Mouse (Mus musculus): ENCODE measurements at regions not wholly inside any gene's neighbourhood (a gene's known extent, or its start where the extent isn't known, plus 50 kb on each side); places are given as distances from the start of the nearest gene placed in this dataset.

- in situ Hi-C loops (cut with MboI; ENCODE audit: low pct_unique_long_range_greater_than_20kb in 1 of 2, low sequenced_read_pairs in 2 of 2, unreplicated experiment in 1 of 2) = loop anchor here in 1 of 2 experiments (25.0 kb wide), 1 partner anchor 490 kb away; no protein-coding TSS in a partner anchor
Observed at GRCm38 (mm10) chr15:11597021-11597420, 197.6 kb upstream of the Tars start.

DNA sequence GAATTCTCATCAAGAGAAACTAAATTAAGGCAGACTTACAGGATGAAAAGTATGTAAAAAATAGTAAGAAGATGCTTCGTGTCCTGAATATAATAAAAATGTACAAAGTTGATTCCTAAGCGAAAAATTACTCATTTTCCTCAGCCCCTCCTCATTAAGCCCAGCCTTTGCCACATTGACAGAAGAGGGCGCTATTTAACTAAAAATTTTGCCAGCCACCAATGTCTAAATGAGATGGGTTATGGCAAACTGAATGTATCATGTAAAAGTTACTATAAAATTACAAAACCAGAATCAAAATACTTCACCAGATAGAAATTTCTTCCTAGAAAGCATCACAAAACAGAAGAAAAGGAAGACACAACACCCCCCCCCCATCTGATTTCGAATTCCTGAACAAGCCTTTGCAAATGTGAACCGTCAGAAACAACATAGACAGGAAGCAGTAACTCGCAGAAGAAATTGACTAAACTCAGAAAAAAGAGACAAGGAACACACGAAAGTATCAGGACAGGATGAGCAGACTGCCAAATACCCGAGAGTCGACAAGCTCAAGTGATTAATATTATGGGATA is 191.2 kb upstream of the Tars start:
- in situ Hi-C loops (cut with MboI; ENCODE audit: low pct_unique_long_range_greater_than_20kb in 1 of 2, low sequenced_read_pairs in 2 of 2, unreplicated experiment in 1 of 2) = loop anchor here in 1 of 2 experiments (25.0 kb wide), 1 partner anchor 497 kb away; no protein-coding TSS in a partner anchor

GRCm38 (mm10) chr15:11589795-11590194 is 190.3 kb upstream of the Tars start:
- in situ Hi-C loops (cut with MboI; ENCODE audit: low pct_unique_long_range_greater_than_20kb in 1 of 2, low sequenced_read_pairs in 2 of 2, unreplicated experiment in 1 of 2) = loop anchor here (5.0 to 25.0 kb wide), 3 partner anchors 315 to 498 kb away; partner anchors contain the start of gene Npr3 (in 1 of the 2)

- in situ Hi-C loops (cut with MboI; ENCODE audit: low pct_unique_long_range_greater_than_20kb in 1 of 2, low sequenced_read_pairs in 2 of 2, unreplicated experiment in 1 of 2) = loop anchor here (5.0 to 25.0 kb wide), 3 partner anchors 318 to 501 kb away; partner anchors contain the start of gene Npr3 (in 1 of the 2)
Observed at GRCm38 (mm10) chr15:11586384-11586783, 186.9 kb upstream of the Tars start.

- in situ Hi-C loops (cut with MboI; ENCODE audit: low pct_unique_long_range_greater_than_20kb in 1 of 2, low sequenced_read_pairs in 2 of 2, unreplicated experiment in 1 of 2) = loop anchor here in 1 of 2 experiments (10.0 to 25.0 kb wide), 2 partner anchors 321 to 503 kb away; partner anchors contain the start of gene Npr3
Observed at GRCm38 (mm10) chr15:11584155-11584554, 184.7 kb upstream of the Tars start.

- in situ Hi-C loops (cut with MboI; ENCODE audit: low pct_unique_long_range_greater_than_20kb in 1 of 2, low sequenced_read_pairs in 2 of 2, unreplicated experiment in 1 of 2) = loop anchor here in 1 of 2 experiments (25.0 kb wide), 1 partner anchor 509 kb away; no protein-coding TSS in a partner anchor
Observed at GRCm38 (mm10) chr15:11578331-11578730, 178.9 kb upstream of the Tars start.

DNA sequence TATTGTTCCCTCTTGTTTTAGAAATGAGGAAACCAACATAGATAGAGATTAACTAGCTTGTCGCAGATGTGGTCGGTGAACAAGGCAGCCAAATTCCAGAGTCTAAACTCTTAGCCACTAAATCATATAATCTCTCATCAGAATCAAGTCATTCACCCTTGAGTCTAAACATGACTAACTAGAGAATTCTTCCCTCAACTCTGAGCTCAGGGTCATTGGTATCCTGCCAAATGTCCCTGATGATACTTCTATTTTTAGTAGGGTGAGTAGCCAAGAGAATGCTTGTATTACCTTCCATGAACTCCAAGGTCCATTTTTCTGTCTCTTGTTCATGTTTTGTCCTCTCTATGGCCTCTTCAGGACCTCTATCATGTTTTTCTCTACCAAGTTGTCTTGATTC is 174.9 kb upstream of the Tars start:
- in situ Hi-C loops (cut with MboI; ENCODE audit: low pct_unique_long_range_greater_than_20kb in 1 of 2, low sequenced_read_pairs in 2 of 2, unreplicated experiment in 1 of 2) = no loop called here

DNA sequence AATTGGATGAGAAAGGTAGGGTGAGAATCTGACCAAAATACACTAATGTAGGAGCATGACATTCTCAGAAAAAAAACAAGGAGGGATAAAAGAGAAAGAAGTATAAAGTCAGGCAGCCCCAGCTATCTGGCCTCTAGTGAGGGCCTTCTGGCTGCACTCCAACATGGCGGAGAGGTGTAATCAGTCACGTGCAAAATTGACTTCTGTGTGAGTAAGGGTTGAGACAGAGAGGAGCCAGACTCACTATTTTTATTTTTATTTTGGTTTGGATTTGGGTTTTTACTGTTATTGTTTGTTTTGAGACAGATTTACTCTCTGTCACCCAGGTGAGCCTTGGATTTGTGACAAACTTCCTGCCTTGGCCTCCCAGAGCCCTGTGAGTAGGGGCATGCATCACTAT is 174.0 kb upstream of the Tars start:
- in situ Hi-C loops (cut with MboI; ENCODE audit: low pct_unique_long_range_greater_than_20kb in 1 of 2, low sequenced_read_pairs in 2 of 2, unreplicated experiment in 1 of 2) = no loop called here

DNA sequence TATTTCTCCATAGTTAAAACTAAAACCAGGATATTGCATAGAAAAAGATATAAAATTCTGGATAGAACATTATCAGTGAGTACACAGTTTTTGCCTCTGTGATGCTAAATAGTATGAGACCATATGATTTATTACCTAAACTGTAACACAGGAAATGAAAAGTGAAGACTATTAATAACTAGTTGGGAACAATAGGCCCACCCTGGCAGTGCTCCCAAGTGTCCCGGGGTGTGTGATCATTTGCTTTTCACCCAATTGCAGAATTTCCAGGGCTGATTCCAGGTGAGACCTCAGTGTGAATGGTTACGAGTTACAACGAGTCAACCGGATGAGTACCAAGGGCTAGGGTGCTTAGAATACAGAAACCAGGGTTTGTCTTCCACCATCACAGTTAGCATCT is 172.6 kb upstream of the Tars start:
- in situ Hi-C loops (cut with MboI; ENCODE audit: low pct_unique_long_range_greater_than_20kb in 1 of 2, low sequenced_read_pairs in 2 of 2, unreplicated experiment in 1 of 2) = no loop called here

GRCm38 (mm10) chr15:11565503-11566031 is 166.1 kb upstream of the Tars start:
- in situ Hi-C loops (cut with MboI; ENCODE audit: low pct_unique_long_range_greater_than_20kb in 1 of 2, low sequenced_read_pairs in 2 of 2, unreplicated experiment in 1 of 2) = no loop called here

- in situ Hi-C loops (cut with MboI; ENCODE audit: low pct_unique_long_range_greater_than_20kb in 1 of 2, low sequenced_read_pairs in 2 of 2, unreplicated experiment in 1 of 2) = no loop called here
Observed at GRCm38 (mm10) chr15:11552568-11552967, 153.1 kb upstream of the Tars start.

DNA sequence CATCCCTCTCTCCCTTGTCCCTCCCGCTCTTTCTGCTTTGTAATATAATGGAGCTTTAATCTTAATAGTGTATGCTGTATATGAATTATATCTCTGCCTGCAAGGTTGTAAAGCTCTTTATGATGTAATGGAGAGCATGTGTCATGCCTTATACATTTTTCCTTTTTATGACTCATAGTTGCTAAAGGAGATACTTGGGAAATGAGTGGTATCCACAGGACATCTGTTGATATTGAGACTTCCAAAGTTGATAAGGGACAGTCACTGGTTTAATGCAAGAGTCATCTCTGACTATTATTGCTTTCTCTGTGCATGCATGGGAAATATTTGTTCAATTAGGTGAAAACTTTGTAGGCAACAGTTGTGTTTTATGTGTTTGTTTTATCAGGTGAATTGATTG is 152.6 kb upstream of the Tars start:
- in situ Hi-C loops (cut with MboI; ENCODE audit: low pct_unique_long_range_greater_than_20kb in 1 of 2, low sequenced_read_pairs in 2 of 2, unreplicated experiment in 1 of 2) = no loop called here

DNA sequence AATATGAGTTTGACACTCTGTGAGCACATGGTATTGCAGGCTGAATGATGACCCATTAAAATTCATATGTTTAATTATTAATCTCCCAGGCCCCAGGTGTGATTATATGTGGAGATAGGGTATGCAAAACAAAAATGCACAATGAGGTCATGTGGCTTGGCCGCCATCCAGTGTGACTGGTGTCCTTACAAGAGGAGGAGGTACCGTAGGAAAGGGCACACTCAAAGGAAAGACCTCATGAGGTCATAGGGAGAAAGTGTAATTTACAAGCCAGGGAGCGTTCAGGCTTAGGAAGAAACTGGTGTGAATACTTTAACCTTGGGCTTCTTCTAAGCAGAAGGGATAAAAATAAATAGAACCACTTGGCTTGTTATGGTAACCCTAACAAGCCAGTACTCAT is 140.0 kb upstream of the Tars start:
- in situ Hi-C loops (cut with MboI; ENCODE audit: low pct_unique_long_range_greater_than_20kb in 1 of 2, low sequenced_read_pairs in 2 of 2, unreplicated experiment in 1 of 2) = no loop called here

GRCm38 (mm10) chr15:11536076-11536620 is 136.7 kb upstream of the Tars start:
- in situ Hi-C loops (cut with MboI; ENCODE audit: low pct_unique_long_range_greater_than_20kb in 1 of 2, low sequenced_read_pairs in 2 of 2, unreplicated experiment in 1 of 2) = no loop called here

DNA sequence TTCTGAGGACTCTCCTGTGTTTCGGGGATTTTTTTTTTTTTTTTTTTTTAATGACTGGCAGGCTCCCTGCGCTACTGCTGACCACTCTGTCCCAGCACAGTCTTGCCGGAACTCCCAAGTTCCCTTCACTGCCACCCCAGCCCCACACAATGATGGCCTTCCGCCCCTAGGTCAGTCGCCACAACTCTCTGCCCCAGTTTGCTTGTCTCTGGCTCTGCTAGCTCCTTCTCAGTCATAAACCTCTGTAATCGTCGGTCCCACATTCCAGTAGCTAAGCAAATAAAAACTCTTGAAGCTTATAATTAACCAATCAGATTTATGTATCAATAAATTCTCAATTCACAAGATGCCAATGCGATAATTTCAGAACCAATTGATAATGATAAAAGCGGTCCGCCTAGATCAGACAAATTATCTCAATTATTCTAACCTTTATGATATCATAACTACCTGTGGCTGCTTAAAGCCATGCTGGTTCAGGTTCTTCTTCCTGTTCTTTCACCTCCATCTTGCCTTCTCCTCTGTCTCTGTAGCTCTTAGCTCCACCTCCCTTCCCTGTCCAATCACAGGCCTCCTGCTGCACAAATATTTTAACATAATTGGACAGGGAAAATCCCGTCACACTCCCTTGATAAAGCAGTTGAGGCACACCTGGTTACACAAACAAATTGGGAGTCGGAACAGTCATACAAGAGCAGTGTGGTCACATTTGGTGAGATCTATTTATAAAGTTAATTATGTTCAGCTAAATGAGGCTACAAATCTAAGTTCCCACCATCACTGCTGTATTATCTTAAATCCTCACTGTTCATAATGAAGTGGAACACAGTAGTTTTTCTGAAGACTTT is 135.2 kb upstream of the Tars start:
- in situ Hi-C loops (cut with MboI; ENCODE audit: low pct_unique_long_range_greater_than_20kb in 1 of 2, low sequenced_read_pairs in 2 of 2, unreplicated experiment in 1 of 2) = no loop called here

DNA sequence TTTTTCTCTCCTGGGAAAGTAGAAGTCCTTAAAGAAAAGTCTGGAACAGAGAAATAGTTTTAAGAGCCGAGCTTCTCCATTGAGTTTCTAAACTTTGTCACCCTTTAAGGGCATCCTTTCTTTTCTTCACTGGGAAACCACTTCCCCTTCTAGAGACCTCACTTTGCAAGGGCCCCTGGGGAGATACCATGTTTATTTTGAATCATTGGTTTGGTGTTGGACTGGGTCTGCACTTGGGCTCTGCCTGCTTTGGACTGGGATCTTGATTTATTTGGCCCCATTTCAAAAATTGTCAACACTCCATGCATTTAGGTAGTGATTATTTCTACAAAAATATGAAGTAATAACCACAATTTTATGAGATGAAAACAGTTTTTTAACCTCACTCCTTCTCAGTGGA is 134.2 kb upstream of the Tars start:
- in situ Hi-C loops (cut with MboI; ENCODE audit: low pct_unique_long_range_greater_than_20kb in 1 of 2, low sequenced_read_pairs in 2 of 2, unreplicated experiment in 1 of 2) = no loop called here

- in situ Hi-C loops (cut with MboI; ENCODE audit: low pct_unique_long_range_greater_than_20kb in 1 of 2, low sequenced_read_pairs in 2 of 2, unreplicated experiment in 1 of 2) = no loop called here
Observed at GRCm38 (mm10) chr15:11533002-11533610, 133.6 kb upstream of the Tars start.

GRCm38 (mm10) chr15:11532536-11532935 is 133.1 kb upstream of the Tars start:
- in situ Hi-C loops (cut with MboI; ENCODE audit: low pct_unique_long_range_greater_than_20kb in 1 of 2, low sequenced_read_pairs in 2 of 2, unreplicated experiment in 1 of 2) = no loop called here

Data from mouse embryonic stem cell (cell line).